Mouse (Mus musculus) intestine, embryonic 15.5 days (tissue): ENCODE measurements around the gene Gm27179. TPM values are rescaled to one million over a fixed set of nuclear protein-coding genes. Genes with fewer than 3 reads are reported as not detected.
"Not testable (repeated sequence)": the region's sequence is repeated elsewhere in the genome, so short reads cannot be mapped to it uniquely, and the experiment has no call there.

Experiments
- ATAC-seq: fragments of 200-750 bp; cut with Nextera tagmentation; 2 replicates; pipeline ENCODE4 v1.8.0; 2017; ENCODE audit warnings: moderate TSS enrichment, moderate library complexity
- H3K27ac ChIP-seq: fragments of 300-500 bp; sonication (generic); 2 replicates; pipeline ENCODE4 v1.5.1; 2015; ENCODE audit warnings: mild to moderate bottlenecking, inconsistent platforms
- H3K27me3 ChIP-seq: fragments of 300-500 bp; sonication (generic); replicated peaks from 2 replicates; pipeline ENCODE4 v1.6.1; 2015; ENCODE audit warnings: inconsistent platforms
- H3K36me3 ChIP-seq: fragments of 300-500 bp; sonication (generic); 2 replicates; pipeline ENCODE4 v1.6.1; 2015; ENCODE audit warnings: inconsistent platforms
- H3K4me1 ChIP-seq: fragments of 300-500 bp; sonication (generic); replicated peaks from 2 replicates; pipeline ENCODE4 v1.6.1; 2015; ENCODE audit warnings: inconsistent platforms
- H3K4me2 ChIP-seq: fragments of 300-500 bp; sonication (generic); replicated peaks from 2 replicates; pipeline ENCODE4 v1.6.1; 2015; ENCODE audit warnings: mild to moderate bottlenecking, inconsistent platforms
- H3K4me3 ChIP-seq: fragments of 300-500 bp; sonication (generic); replicated peaks from 2 replicates; pipeline ENCODE4 v1.5.1; 2015; ENCODE audit warnings: inconsistent platforms
- H3K9ac ChIP-seq: fragments of 300-500 bp; sonication (generic); 2 replicates; pipeline ENCODE4 v1.6.1; 2015; ENCODE audit warnings: inconsistent platforms
- H3K9me3 ChIP-seq: fragments of 300-500 bp; sonication (generic); 2 replicates; pipeline ENCODE4 v1.6.1; 2016; ENCODE audit warnings: inconsistent platforms
- WGBS: fragments of 180-500 bp; shearing (Covaris S2); methylation state at CpG from one replicate; pipeline ENCODE4 v1.1.7; 2015; 5-methylcytosine and 5-hydroxymethylcytosine counted together
- polyA plus RNA-seq: library from polyadenylated mRNA; unstranded; fragments of >200 nt; fragmentation: Nextera tagmentation; extraction: Ambion mirVana; gene quantifications from 2 replicates; pipeline ENCODE4 v1.2.1, GENCODE M21; 2015

Gene Gm27179
- polyA plus RNA-seq, 1 experiment from 2014 or later, result not detected

DNA sequence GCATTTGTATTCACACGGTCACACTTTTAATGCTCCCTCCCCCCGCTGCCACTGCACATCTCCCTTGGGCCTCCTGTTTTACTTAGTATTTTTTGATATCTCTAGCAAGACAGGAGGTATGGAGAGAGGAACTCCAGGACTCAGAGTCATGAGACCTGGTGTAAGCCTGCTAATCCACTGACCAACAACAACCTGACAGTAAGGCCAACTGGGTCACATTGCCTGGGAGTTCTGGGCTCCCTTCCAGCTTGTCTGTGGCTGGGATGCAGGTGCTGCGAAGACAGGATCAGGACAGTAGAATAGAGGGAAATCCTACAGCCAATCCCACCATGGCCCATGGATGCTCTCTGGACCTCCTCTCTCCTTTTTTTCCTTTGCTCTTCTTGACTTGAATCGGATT, 47.9 kb downstream of the Gm27179 start:
- not testable (repeated sequence) for H3K27ac ChIP-seq, H3K27me3 ChIP-seq, H3K4me1 ChIP-seq, H3K4me3 ChIP-seq, H3K9me3 ChIP-seq, H3K4me2 ChIP-seq, ATAC-seq, H3K36me3 ChIP-seq, H3K9ac ChIP-seq
- WGBS, result no CpG with 5 or more reads among the region's 4 CpGs

Other genes starting within 250 kb of the Gm27179 start
- gene Synb, start 218.2 kb downstream of the Gm27179 start, polyA plus RNA-seq, result 0.04 TPM in 1 of 2 replicates, not detected in the other
- gene Gm16867, start 9.2 kb downstream of the Gm27179 start, polyA plus RNA-seq, result not detected in 2 replicates
- gene Entpd4b, start 42.9 kb upstream of the Gm27179 start, polyA plus RNA-seq, result 15.5 and 17.0 TPM in 2 replicates